Mouse (Mus musculus): ENCODE results near the gene Rnf32. TPM values are rescaled to one million over a fixed set of nuclear protein-coding genes. Genes with fewer than 3 reads are reported as not detected.
A peak's percentile ranks its signal among the peaks of the same experiment; 100 is the strongest.

Gene Rnf32
- total and polyA plus RNA-seq, 2 experiments from 2014 or later = 12.1 to 19.3 TPM

DNA sequence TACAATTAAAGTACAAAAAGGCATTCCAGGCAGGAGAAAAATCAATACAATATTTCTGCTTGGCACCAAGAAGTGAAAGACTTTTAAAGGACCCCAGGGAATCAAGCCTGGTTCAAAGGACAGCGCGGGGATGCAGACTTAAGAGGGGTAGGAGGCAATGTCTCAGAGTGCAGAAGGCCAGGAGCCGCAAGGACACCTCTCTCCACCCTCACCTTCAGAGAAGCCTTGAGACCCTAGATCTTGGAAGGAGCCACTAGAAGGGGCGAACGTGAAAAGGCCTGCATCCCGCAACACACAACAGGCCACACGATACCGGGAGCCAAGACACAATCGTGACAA is 592 bp upstream of the Rnf32 start:
- ATAC-seq (no peak), DNase-seq (no peak)
- Histone ChIP-seq H3K9me3 (ENCODE audit: low read length) (no peaks in the 10 kb centered on the region), H3K4me2 (ENCODE audit: low read depth) (peak overlapping the region; percentile 72), H3K36me3 (ENCODE audit: insufficient read depth) (no peaks in the 10 kb centered on the region), H3K27me3 (ENCODE audit: insufficient read depth, low read length) (no peaks in the 10 kb centered on the region), H3K4me1 (ENCODE audit: insufficient read depth) (no peaks in the 10 kb centered on the region), H3K9ac (peak overlapping the region; percentile 81), H3K4me3 (ENCODE audit: low read depth, low read length) (peak overlapping the region; percentile 62), H3K27ac (ENCODE audit: low read depth, low read length) (peak overlapping the region; percentile 80)
- TF ChIP-seq CTCF (IDR thresholded peaks at IDR 0.05; ENCODE audit: low read depth) = no peak
- 5% methylated on average over 9 of the region's 9 CpGs for WGBS

GRCm38 (mm10) chr5:29196264-29196658 is 469 bp downstream of the Rnf32 start:
- Histone ChIP-seq H3K4me2 (ENCODE audit: low read depth) (peak overlapping the region; percentile 72), H3K36me3 (ENCODE audit: insufficient read depth) (no peaks in the 10 kb centered on the region), H3K9ac (peak overlapping the region; percentile 81), H3K4me3 (ENCODE audit: low read depth, low read length) (peak overlapping the region; percentile 62), H3K27me3 (ENCODE audit: insufficient read depth, low read length) (no peaks in the 10 kb centered on the region), H3K9me3 (ENCODE audit: low read length) (no peaks in the 10 kb centered on the region), H3K27ac (ENCODE audit: low read depth, low read length) (peak overlapping the region; percentile 80), H3K4me1 (ENCODE audit: insufficient read depth) (no peaks in the 10 kb centered on the region)
- DNase-seq = no peak
- TF ChIP-seq CTCF (IDR thresholded peaks at IDR 0.05; ENCODE audit: low read depth) = no peak
- peak; percentile 4; the same call in 1 of the 2 replicates for ATAC-seq
- 7% methylated on average over 12 of the region's 12 CpGs for WGBS

- ATAC-seq (no peak), DNase-seq (no peak)
- Histone ChIP-seq H3K4me2 (ENCODE audit: low read depth) (no peak overlapping the region), H3K4me3 (ENCODE audit: low read depth, low read length) (no peak overlapping the region), H3K9me3 (ENCODE audit: low read length) (no peaks in the 10 kb centered on the region), H3K9ac (no peak overlapping the region), H3K27ac (ENCODE audit: low read depth, low read length) (no peak overlapping the region), H3K27me3 (ENCODE audit: insufficient read depth, low read length) (no peaks in the 10 kb centered on the region), H3K4me1 (ENCODE audit: insufficient read depth) (no peaks in the 10 kb centered on the region), H3K36me3 (ENCODE audit: insufficient read depth) (no peaks in the 10 kb centered on the region)
- no peak for TF ChIP-seq CTCF (IDR thresholded peaks at IDR 0.05; ENCODE audit: low read depth)
- 85% methylated on average over 4 of the region's 4 CpGs for WGBS
Measured at GRCm38 (mm10) chr5:29197187-29197586, 1.4 kb downstream of the Rnf32 start.

DNA sequence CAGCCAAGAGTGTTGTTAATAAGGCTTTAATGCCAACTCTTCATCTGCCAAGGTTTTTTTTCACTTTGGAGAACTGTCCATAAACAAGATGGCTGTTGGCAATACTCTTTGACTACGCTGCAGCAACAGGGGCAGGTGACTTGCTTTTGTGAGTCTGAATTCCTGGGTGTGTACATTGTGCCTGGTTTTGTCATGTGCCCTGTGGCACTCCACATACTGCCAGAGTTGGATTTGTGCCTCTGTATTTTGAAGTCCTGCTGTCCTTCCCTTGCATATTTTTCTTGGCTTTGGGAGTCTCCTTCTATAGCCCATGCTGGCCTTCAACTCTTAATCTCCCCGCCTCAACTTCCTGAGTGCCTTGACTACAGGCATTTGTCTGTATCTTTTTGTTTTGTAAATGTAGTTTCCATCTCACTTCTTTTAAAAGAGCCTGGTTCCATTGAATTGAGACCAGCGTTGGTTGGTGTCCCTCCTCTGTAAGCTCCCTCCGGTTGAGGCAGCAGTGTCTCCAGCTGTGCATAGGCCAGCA is 3.2 kb downstream of the Rnf32 start:
- H3K27me3 ChIP-seq (ENCODE audit: insufficient read depth, low read length) = no peaks in the 10 kb centered on the region
- peaks cover 4% of the 10 kb centered on the region; the same call in 1 of the 2 replicates for H3K36me3 ChIP-seq (ENCODE audit: insufficient read depth)
- WGBS = 48% methylated on average over 4 of the region's 4 CpGs
- no peak overlapping the region for H3K4me2 ChIP-seq (ENCODE audit: low read depth)
- H3K27ac ChIP-seq (ENCODE audit: low read depth, low read length) = no peak overlapping the region
- ATAC-seq = no peak
- TF ChIP-seq CTCF (IDR thresholded peaks at IDR 0.05; ENCODE audit: low read depth) = no peak
- no peaks in the 10 kb centered on the region for H3K4me1 ChIP-seq (ENCODE audit: insufficient read depth)
- DNase-seq = no peak
- no peaks in the 10 kb centered on the region for H3K9me3 ChIP-seq (ENCODE audit: low read length)
- no peak overlapping the region for H3K4me3 ChIP-seq (ENCODE audit: low read depth, low read length)
- no peak overlapping the region for H3K9ac ChIP-seq

DNA sequence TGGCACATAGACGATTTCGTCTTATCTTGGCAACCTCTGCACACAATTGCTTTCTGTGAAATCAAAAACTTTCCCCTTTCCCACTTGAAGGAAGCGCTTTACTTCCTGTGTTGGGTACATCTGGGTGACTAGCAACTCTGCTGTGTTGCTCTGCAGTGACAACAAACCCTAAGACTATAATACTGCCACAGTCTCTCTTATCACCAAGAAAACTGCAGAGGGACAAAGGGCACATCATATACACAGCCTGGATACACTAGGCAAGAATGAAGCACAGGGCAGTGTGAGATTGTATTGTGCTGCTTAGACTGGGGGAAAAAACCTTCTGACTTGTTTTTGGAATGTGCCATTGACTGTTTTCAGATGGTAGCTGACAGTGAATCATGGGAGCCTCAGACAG is 4.1 kb downstream of the Rnf32 start:
- no peak overlapping the region for H3K4me2 ChIP-seq (ENCODE audit: low read depth)
- ATAC-seq (no peak), DNase-seq (no peak)
- H3K27me3 ChIP-seq (ENCODE audit: insufficient read depth, low read length) = no peaks in the 10 kb centered on the region
- 87% methylated on average over 3 of the region's 3 CpGs for WGBS
- H3K27ac ChIP-seq (ENCODE audit: low read depth, low read length) = no peak overlapping the region
- no peak for TF ChIP-seq CTCF (IDR thresholded peaks at IDR 0.05; ENCODE audit: low read depth)
- no peak overlapping the region for H3K9ac ChIP-seq
- no peak overlapping the region for H3K4me3 ChIP-seq (ENCODE audit: low read depth, low read length)
- no peaks in the 10 kb centered on the region for H3K9me3 ChIP-seq (ENCODE audit: low read length)
- H3K4me1 ChIP-seq (ENCODE audit: insufficient read depth) = no peaks in the 10 kb centered on the region
- H3K36me3 ChIP-seq (ENCODE audit: insufficient read depth) = peaks cover 4% of the 10 kb centered on the region; the same call in 1 of the 2 replicates

- Histone ChIP-seq H3K27ac (ENCODE audit: low read depth, low read length) (no peak overlapping the region), H3K4me3 (ENCODE audit: low read depth, low read length) (no peak overlapping the region), H3K9me3 (ENCODE audit: low read length) (no peaks in the 10 kb centered on the region), H3K27me3 (ENCODE audit: insufficient read depth, low read length) (no peaks in the 10 kb centered on the region), H3K36me3 (ENCODE audit: insufficient read depth) (peaks cover 8% of the 10 kb centered on the region), H3K9ac (no peak overlapping the region), H3K4me2 (ENCODE audit: low read depth) (no peak overlapping the region), H3K4me1 (ENCODE audit: insufficient read depth) (no peaks in the 10 kb centered on the region)
- no peak for ATAC-seq
- no peak for TF ChIP-seq CTCF (IDR thresholded peaks at IDR 0.05; ENCODE audit: low read depth)
- no peak for DNase-seq
- WGBS = 83% methylated on average over 5 of the region's 5 CpGs
Measured at GRCm38 (mm10) chr5:29205690-29206089, 9.9 kb downstream of the Rnf32 start.

- no peak overlapping the region for H3K4me3 ChIP-seq (ENCODE audit: low read depth, low read length)
- H3K9me3 ChIP-seq (ENCODE audit: low read length) = no peaks in the 10 kb centered on the region
- H3K4me1 ChIP-seq (ENCODE audit: insufficient read depth) = no peaks in the 10 kb centered on the region
- no peak for DNase-seq
- no peaks in the 10 kb centered on the region for H3K27me3 ChIP-seq (ENCODE audit: insufficient read depth, low read length)
- no peak for TF ChIP-seq CTCF (IDR thresholded peaks at IDR 0.05; ENCODE audit: low read depth)
- ATAC-seq = no peak
- no peak overlapping the region for H3K9ac ChIP-seq
- no peak overlapping the region for H3K27ac ChIP-seq (ENCODE audit: low read depth, low read length)
- 74% methylated on average over 4 of the region's 4 CpGs for whole genome bisulfite sequencing
- no peaks in the 10 kb centered on the region for H3K36me3 ChIP-seq (ENCODE audit: insufficient read depth)
- no peak overlapping the region for H3K4me2 ChIP-seq (ENCODE audit: low read depth)
Measured at GRCm38 (mm10) chr5:29211980-29212555, 16.3 kb downstream of the Rnf32 start.

Measured in forebrain, postnatal 0 days (tissue).